Mouse (Mus musculus): ENCODE results near the gene Acadm.

The Acadm gene

GRCm38 (mm10) chr3:153944335-153944990, at the start of gene Acadm:
Acadm (minus strand) TSS chr3:153944632.
- DNase-seq: peak; percentile 99

GRCm38 (mm10) chr3:153984428-153985340, 40.3 kb upstream of the Acadm start:
- DNase-seq: no peak

- DNase-seq: no peak
Measured at GRCm38 (mm10) chr3:153980611-153981010, 36.2 kb upstream of the Acadm start.

- DNase-seq: no peak
Measured at GRCm38 (mm10) chr3:153975791-153976190, 31.4 kb upstream of the Acadm start.

GRCm38 (mm10) chr3:153975060-153975459, 30.6 kb upstream of the Acadm start:
- DNase-seq: no peak

- no peak for DNase-seq
Measured at GRCm38 (mm10) chr3:153973949-153974760, 29.7 kb upstream of the Acadm start.

- DNase-seq: no peak
Measured at GRCm38 (mm10) chr3:153973171-153973948, 28.9 kb upstream of the Acadm start, which contains the start of gene Slc44a5. Slc44a5 (plus strand) TSS chr3:153973436.

- DNase-seq: no peak
Measured at GRCm38 (mm10) chr3:153969451-153969850, 25.0 kb upstream of the Acadm start.

GRCm38 (mm10) chr3:153968549-153968948, 24.1 kb upstream of the Acadm start:
- DNase-seq: peak; percentile 33

GRCm38 (mm10) chr3:153967447-153967846, 23.0 kb upstream of the Acadm start:
- DNase-seq: no peak

GRCm38 (mm10) chr3:153961632-153962389, 17.4 kb upstream of the Acadm start:
- DNase-seq: peak; percentile 17

GRCm38 (mm10) chr3:153960884-153961283, 16.5 kb upstream of the Acadm start:
- DNase-seq: no peak

- no peak for DNase-seq
Measured at GRCm38 (mm10) chr3:153959731-153960207, 15.3 kb upstream of the Acadm start.

- no peak for DNase-seq
Measured at GRCm38 (mm10) chr3:153959035-153959730, 14.8 kb upstream of the Acadm start.

GRCm38 (mm10) chr3:153957916-153958315, 13.5 kb upstream of the Acadm start:
- no peak for DNase-seq

- no peak for DNase-seq
Measured at GRCm38 (mm10) chr3:153948176-153948575, 3.7 kb upstream of the Acadm start.

GRCm38 (mm10) chr3:153947271-153947670, 2.8 kb upstream of the Acadm start:
- no peak for DNase-seq

- DNase-seq: no peak
Measured at GRCm38 (mm10) chr3:153943901-153944334, 514 bp downstream of the Acadm start.

GRCm38 (mm10) chr3:153943003-153943640, 1.3 kb downstream of the Acadm start:
- DNase-seq: no peak

GRCm38 (mm10) chr3:153941613-153942012, 2.8 kb downstream of the Acadm start:
- no peak for DNase-seq

Data from thymus, postnatal 25 days (tissue).